Mouse (Mus musculus) midbrain, embryonic 12.5 days (tissue): ENCODE results near the gene Zfhx3. TPM values are rescaled to one million over a fixed set of nuclear protein-coding genes. Genes with fewer than 3 reads are reported as not detected.

ENCODE experiments used
- ATAC-seq: fragments of 200-750 bp; cut with Nextera tagmentation; 2 replicates; pipeline ENCODE4 v1.8.0; 2017; ENCODE audit warnings: low read depth, moderate TSS enrichment, moderate library complexity; ENCODE audit not compliant: low FRiP score
- H3K27ac ChIP-seq: fragments of 300-500 bp; sonication (generic); replicated peaks from 2 replicates; pipeline ENCODE4 v1.5.1; 2016; ENCODE audit warnings: mild to moderate bottlenecking
- H3K27me3 ChIP-seq: fragments of 300-500 bp; sonication (generic); 2 replicates; pipeline ENCODE4 v1.6.1; 2016; ENCODE audit warnings: mild to moderate bottlenecking
- H3K36me3 ChIP-seq: fragments of 300-500 bp; sonication (generic); 2 replicates; pipeline ENCODE4 v1.6.1; 2016
- H3K4me1 ChIP-seq: fragments of 300-500 bp; sonication (generic); 2 replicates; pipeline ENCODE4 v1.6.1; 2016
- H3K4me2 ChIP-seq: fragments of 300-500 bp; sonication (generic); replicated peaks from 2 replicates; pipeline ENCODE4 v1.6.1; 2016; ENCODE audit warnings: mild to moderate bottlenecking, moderate library complexity
- H3K4me3 ChIP-seq: fragments of 300-500 bp; sonication (generic); 2 replicates; pipeline ENCODE4 v1.5.1; 2016; ENCODE audit warnings: mild to moderate bottlenecking
- H3K9ac ChIP-seq: fragments of 300-500 bp; sonication (generic); replicated peaks from 2 replicates; pipeline ENCODE4 v1.6.1; 2016; ENCODE audit warnings: mild to moderate bottlenecking, moderate library complexity
- H3K9me3 ChIP-seq: fragments of 300-500 bp; sonication (generic); 2 replicates; pipeline ENCODE4 v1.6.1; 2016; ENCODE audit warnings: mild to moderate bottlenecking
- WGBS: fragments of 180-500 bp; shearing (Covaris S2); methylation state at CpG from one replicate; pipeline ENCODE4 v1.1.7; 2016; 5-methylcytosine and 5-hydroxymethylcytosine counted together
- polyA plus RNA-seq: library from polyadenylated mRNA; unstranded; fragments of >200 nt; fragmentation: Nextera tagmentation; extraction: Ambion mirVana; gene quantifications from 2 replicates; pipeline ENCODE4 v1.2.1, GENCODE M21; 2016

Gene Zfhx3
- polyA plus RNA-seq, 1 experiment from 2014 or later: 48.9 TPM

GRCm38 (mm10) chr8:108218171-108218840 lies 275.9 kb downstream of the Zfhx3 start:
- no peaks in the 10 kb centered on the region for H3K9me3 ChIP-seq
- H3K4me1 ChIP-seq: peaks cover 18% of the 10 kb centered on the region
- no peak overlapping the region for H3K9ac ChIP-seq
- ATAC-seq: no peak
- H3K4me2 ChIP-seq: peak overlapping the region; percentile 17; the same call in 1 of the 2 replicates
- no peaks in the 10 kb centered on the region for H3K36me3 ChIP-seq
- H3K4me3 ChIP-seq: no peak overlapping the region
- H3K27me3 ChIP-seq: peaks cover 6% of the 10 kb centered on the region
- H3K27ac ChIP-seq: peak overlapping the region; percentile 74
- 32% methylated on average over 13 of the region's 13 CpGs for WGBS

- WGBS: 69% methylated on average over 3 of the region's 3 CpGs
- H3K27me3 ChIP-seq: peaks cover 6% of the 10 kb centered on the region
- no peak overlapping the region for H3K4me3 ChIP-seq
- H3K9me3 ChIP-seq: no peaks in the 10 kb centered on the region
- no peak overlapping the region for H3K27ac ChIP-seq
- no peak for ATAC-seq
- peaks cover 18% of the 10 kb centered on the region for H3K4me1 ChIP-seq
- no peak overlapping the region for H3K9ac ChIP-seq
- H3K4me2 ChIP-seq: no peak overlapping the region
- no peaks in the 10 kb centered on the region for H3K36me3 ChIP-seq
Measured at GRCm38 (mm10) chr8:108220511-108220910, 278.1 kb downstream of the Zfhx3 start.

GRCm38 (mm10) chr8:108222091-108222490 lies 279.6 kb downstream of the Zfhx3 start:
- ATAC-seq: no peak
- WGBS: 64% methylated on average over 2 of the region's 2 CpGs

GRCm38 (mm10) chr8:108232326-108232725 lies 289.9 kb downstream of the Zfhx3 start:
- no peak overlapping the region for H3K4me3 ChIP-seq
- no peak overlapping the region for H3K27ac ChIP-seq
- no peak overlapping the region for H3K9ac ChIP-seq
- no peak overlapping the region for H3K4me2 ChIP-seq
- 74% methylated on average over 7 of the region's 7 CpGs for WGBS
- H3K36me3 ChIP-seq: no peaks in the 10 kb centered on the region
- H3K4me1 ChIP-seq: peaks cover 10% of the 10 kb centered on the region; the same call in 1 of the 2 replicates
- H3K9me3 ChIP-seq: no peaks in the 10 kb centered on the region
- ATAC-seq: no peak
- H3K27me3 ChIP-seq: peaks cover 3% of the 10 kb centered on the region; the same call in 1 of the 2 replicates

More at GRCm38 (mm10) chr8:108222091-108222490, 279.6 kb downstream of the Zfhx3 start:
- no peak overlapping the region for H3K9ac ChIP-seq
- H3K36me3 ChIP-seq: no peaks in the 10 kb centered on the region
- H3K4me1 ChIP-seq: peaks cover 18% of the 10 kb centered on the region
- H3K27me3 ChIP-seq: peaks cover 6% of the 10 kb centered on the region
- no peaks in the 10 kb centered on the region for H3K9me3 ChIP-seq
- no peak overlapping the region for H3K4me3 ChIP-seq
- no peak overlapping the region for H3K4me2 ChIP-seq
- H3K27ac ChIP-seq: no peak overlapping the region

- no peak for ATAC-seq
- Histone ChIP-seq H3K9ac (no peak overlapping the region), H3K4me2 (no peak overlapping the region), H3K27me3 (peaks cover 6% of the 10 kb centered on the region; the same call in 1 of the 2 replicates), H3K4me1 (peaks cover 10% of the 10 kb centered on the region; the same call in 1 of the 2 replicates), H3K36me3 (no peaks in the 10 kb centered on the region), H3K27ac (peak overlapping the region; percentile 42; the same call in 1 of the 2 replicates), H3K9me3 (no peaks in the 10 kb centered on the region), H3K4me3 (no peak overlapping the region)
- 38% methylated on average over 4 of the region's 4 CpGs for WGBS
Measured at GRCm38 (mm10) chr8:108234481-108234880, 292.0 kb downstream of the Zfhx3 start.

- Histone ChIP-seq H3K4me1 (peaks cover 20% of the 10 kb centered on the region; the same call in 1 of the 2 replicates), H3K9ac (no peak overlapping the region), H3K27me3 (peaks cover 6% of the 10 kb centered on the region; the same call in 1 of the 2 replicates), H3K9me3 (no peaks in the 10 kb centered on the region), H3K4me3 (no peak overlapping the region), H3K27ac (no peak overlapping the region), H3K4me2 (no peak overlapping the region), H3K36me3 (no peaks in the 10 kb centered on the region)
- WGBS: 70% methylated on average over 8 of the region's 8 CpGs
- ATAC-seq: no peak
Measured at GRCm38 (mm10) chr8:108236715-108237114, 294.3 kb downstream of the Zfhx3 start.

GRCm38 (mm10) chr8:108239531-108239930 lies 297.1 kb downstream of the Zfhx3 start:
- H3K4me2 ChIP-seq: no peak overlapping the region
- H3K4me3 ChIP-seq: no peak overlapping the region
- H3K9me3 ChIP-seq: no peaks in the 10 kb centered on the region
- H3K27ac ChIP-seq: no peak overlapping the region
- peaks cover 6% of the 10 kb centered on the region; the same call in 1 of the 2 replicates for H3K27me3 ChIP-seq
- H3K4me1 ChIP-seq: peaks cover 26% of the 10 kb centered on the region; the same call in 1 of the 2 replicates
- WGBS: 79% methylated on average over 5 of the region's 5 CpGs
- H3K9ac ChIP-seq: no peak overlapping the region
- H3K36me3 ChIP-seq: no peaks in the 10 kb centered on the region
- ATAC-seq: no peak

- peaks cover 31% of the 10 kb centered on the region for H3K4me1 ChIP-seq
- no peak overlapping the region; the same call in 1 of the 2 replicates for H3K9ac ChIP-seq
- H3K4me2 ChIP-seq: peak overlapping the region; percentile 49
- H3K4me3 ChIP-seq: 0 out of 2 replicates have a peak overlapping the region, but pooled peaks have one; percentile 7
- ATAC-seq: no peak
- 20% methylated on average over 19 of the region's 19 CpGs for WGBS
- H3K36me3 ChIP-seq: no peaks in the 10 kb centered on the region
- H3K27ac ChIP-seq: peak overlapping the region; percentile 43
- H3K9me3 ChIP-seq: no peaks in the 10 kb centered on the region
- peaks cover 6% of the 10 kb centered on the region; the same call in 1 of the 2 replicates for H3K27me3 ChIP-seq
Measured at GRCm38 (mm10) chr8:108241041-108241690, 298.7 kb downstream of the Zfhx3 start.

GRCm38 (mm10) chr8:108243270-108243669 lies 300.8 kb downstream of the Zfhx3 start:
- ATAC-seq: no peak
- Histone ChIP-seq H3K4me1 (peaks cover 50% of the 10 kb centered on the region), H3K27ac (peak overlapping the region; percentile 91), H3K4me2 (peak overlapping the region; percentile 21), H3K9ac (no peak overlapping the region), H3K9me3 (no peaks in the 10 kb centered on the region), H3K4me3 (no peak overlapping the region), H3K27me3 (0 out of 2 replicates have a peak, but pooled peaks cover under 1% of the 10 kb centered on the region), H3K36me3 (no peaks in the 10 kb centered on the region)
- 7% methylated on average over 9 of the region's 9 CpGs for WGBS

GRCm38 (mm10) chr8:108244636-108245494 lies 302.4 kb downstream of the Zfhx3 start:
- Histone ChIP-seq H3K4me2 (peak overlapping the region; percentile 52), H3K27ac (peak overlapping the region; percentile 91), H3K27me3 (peaks cover 5% of the 10 kb centered on the region; the same call in 1 of the 2 replicates), H3K4me3 (peak overlapping the region; percentile 22; the same call in 1 of the 2 replicates), H3K4me1 (peaks cover 48% of the 10 kb centered on the region), H3K9ac (no peak overlapping the region; the same call in 1 of the 2 replicates), H3K36me3 (no peaks in the 10 kb centered on the region), H3K9me3 (no peaks in the 10 kb centered on the region)
- WGBS: 13% methylated on average over 17 of the region's 17 CpGs
- peak; percentile 73 for ATAC-seq

- ATAC-seq: peak; percentile 11; the same call in 1 of the 2 replicates
- peaks cover 47% of the 10 kb centered on the region for H3K4me1 ChIP-seq
Measured at GRCm38 (mm10) chr8:108245575-108245974, 303.1 kb downstream of the Zfhx3 start.

More at GRCm38 (mm10) chr8:108245575-108245974, 303.1 kb downstream of the Zfhx3 start:
- WGBS: 10% methylated on average over 8 of the region's 8 CpGs
- Histone ChIP-seq H3K9me3 (no peaks in the 10 kb centered on the region), H3K36me3 (no peaks in the 10 kb centered on the region), H3K27ac (peak overlapping the region; percentile 91), H3K9ac (no peak overlapping the region), H3K27me3 (peaks cover 9% of the 10 kb centered on the region; the same call in 1 of the 2 replicates), H3K4me2 (peak overlapping the region; percentile 52), H3K4me3 (no peak overlapping the region)
